Mouse (Mus musculus): ENCODE data around the gene Zfp688. TPM values are rescaled to one million over a fixed set of nuclear protein-coding genes. Genes with fewer than 3 reads are reported as not detected.
"Not testable (repeated sequence)": the region's sequence is repeated elsewhere in the genome, so short reads cannot be mapped to it uniquely, and the experiment has no call there.

The Zfp688 gene
- polyA plus RNA-seq, 1 experiment, result 19.3 TPM

DNA sequence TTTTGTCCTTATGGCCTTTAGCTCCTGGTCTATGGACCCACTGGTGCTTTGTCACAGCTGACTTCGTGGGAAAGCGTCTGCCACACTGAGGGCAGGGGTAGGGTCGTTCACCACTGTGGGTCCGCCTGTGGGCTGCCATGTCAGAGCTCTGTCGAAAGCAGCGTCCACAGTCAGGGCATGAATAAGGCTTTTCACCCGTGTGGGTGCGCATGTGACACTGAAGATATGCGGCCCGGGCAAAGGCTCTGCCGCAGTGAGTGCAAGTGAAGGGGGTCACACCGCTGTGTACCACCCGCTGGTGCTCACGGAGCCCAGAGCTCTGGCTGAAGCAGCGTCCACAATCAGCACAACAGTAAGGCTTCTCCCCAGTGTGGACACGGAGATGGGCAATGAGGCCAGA, 30.3 kb downstream of the Zfp688 start:
- H3K27ac ChIP-seq (ENCODE audit: insufficient read depth, low read length), result no peak overlapping the region
- no peak overlapping the region for H3K4me3 ChIP-seq (ENCODE audit: insufficient read depth, low read length)
- no peak for TF ChIP-seq POLR2A (IDR thresholded peaks at IDR 0.05; ENCODE audit: extremely low read depth, insufficient read depth, low read length)
- no peak for TF ChIP-seq CTCF (IDR thresholded peaks at IDR 0.05; ENCODE audit: extremely low read depth, insufficient read depth, low read length)
- H3K4me1 ChIP-seq (ENCODE audit: control insufficient read depth, insufficient read depth, low read length), result peaks cover 6% of the 10 kb centered on the region; the same call in 1 of the 2 replicates

DNA sequence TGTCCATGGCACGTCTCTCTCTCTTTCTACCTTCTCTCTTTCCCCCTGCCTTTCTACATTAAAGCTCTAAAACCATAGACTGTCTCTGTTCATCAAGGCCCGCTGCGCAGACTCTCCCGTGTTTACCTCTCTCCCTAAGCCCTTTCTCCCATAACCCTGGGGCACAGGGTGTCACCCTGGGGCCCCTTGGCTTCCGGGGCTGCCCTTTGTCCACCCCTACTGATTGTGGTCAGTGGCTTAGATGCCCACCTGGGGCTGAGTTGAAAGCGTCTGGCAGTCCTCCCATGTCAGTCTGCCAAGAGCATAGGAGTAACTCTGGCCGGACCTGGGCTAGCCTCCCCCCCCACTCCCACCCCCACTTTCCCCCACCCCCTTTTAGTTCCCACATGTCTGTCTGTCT, 31.6 kb downstream of the Zfp688 start:
- no peak overlapping the region for H3K27ac ChIP-seq (ENCODE audit: insufficient read depth, low read length)
- no peak overlapping the region for H3K4me3 ChIP-seq (ENCODE audit: insufficient read depth, low read length)
- TF ChIP-seq CTCF (IDR thresholded peaks at IDR 0.05; ENCODE audit: extremely low read depth, insufficient read depth, low read length), result no peak
- TF ChIP-seq POLR2A (IDR thresholded peaks at IDR 0.05; ENCODE audit: extremely low read depth, insufficient read depth, low read length), result no peak
- H3K4me1 ChIP-seq (ENCODE audit: control insufficient read depth, insufficient read depth, low read length), result peaks cover 6% of the 10 kb centered on the region; the same call in 1 of the 2 replicates

- not testable (repeated sequence) for H3K27ac ChIP-seq (ENCODE audit: insufficient read depth, low read length); H3K4me3 ChIP-seq (ENCODE audit: insufficient read depth, low read length); H3K4me1 ChIP-seq (ENCODE audit: control insufficient read depth, insufficient read depth, low read length)
These were observed 33.7 kb downstream of the Zfp688 start for GRCm38 (mm10) chr7:127388201-127388600.

DNA sequence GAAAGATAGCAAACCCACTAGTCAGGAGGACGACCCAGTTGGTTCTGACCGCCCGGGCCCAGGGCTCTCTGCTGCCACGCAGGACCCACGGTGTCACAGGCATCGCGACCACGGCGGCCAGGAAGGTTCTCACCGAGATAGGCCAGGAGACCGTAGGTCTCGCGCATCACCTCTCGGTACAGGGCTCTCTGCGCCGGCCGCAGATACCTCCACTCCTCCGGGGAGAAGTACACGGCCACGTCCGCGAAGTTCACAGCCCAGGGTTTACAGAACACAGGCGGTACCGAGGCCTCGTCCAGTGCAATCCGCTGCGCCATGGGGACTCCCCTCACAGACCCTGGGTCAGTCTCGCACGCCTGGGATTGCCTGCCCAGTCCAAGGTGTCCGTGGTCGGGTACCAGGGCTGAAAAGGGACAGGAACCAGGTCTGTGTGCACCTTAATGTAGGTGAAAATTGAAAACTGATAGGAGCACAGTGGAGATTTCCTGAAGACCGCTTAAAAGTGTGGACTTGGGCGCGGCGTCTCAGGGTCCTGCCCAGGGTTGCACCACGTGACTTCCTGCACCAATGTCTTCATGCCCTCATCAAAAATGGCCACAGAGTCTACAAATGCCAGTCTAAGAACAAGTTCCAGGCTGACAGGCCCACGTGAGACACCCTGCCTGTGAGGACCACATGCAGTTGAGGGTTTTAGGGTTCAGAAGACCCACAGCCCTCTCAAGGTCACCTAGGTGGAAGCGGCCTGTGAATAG, 35.1 kb downstream of the Zfp688 start, which contains the start of gene 9130019O22Rik:
9130019O22Rik (minus strand) TSS at position 526 of the 752 bp plus-strand sequence.
- H3K4me3 ChIP-seq (ENCODE audit: insufficient read depth, low read length), result peak within 1 kb of the TSS; percentile 70
- peak; percentile 74; the same call in 1 of the 2 replicates for TF ChIP-seq POLR2A (IDR thresholded peaks at IDR 0.05; ENCODE audit: extremely low read depth, insufficient read depth, low read length)
- TF ChIP-seq CTCF (IDR thresholded peaks at IDR 0.05; ENCODE audit: extremely low read depth, insufficient read depth, low read length), result no peak
- H3K4me1 ChIP-seq (ENCODE audit: control insufficient read depth, insufficient read depth, low read length), result no peaks in the 10 kb centered on the region
- H3K27ac ChIP-seq (ENCODE audit: insufficient read depth, low read length), result no peak within 1 kb of the TSS

DNA sequence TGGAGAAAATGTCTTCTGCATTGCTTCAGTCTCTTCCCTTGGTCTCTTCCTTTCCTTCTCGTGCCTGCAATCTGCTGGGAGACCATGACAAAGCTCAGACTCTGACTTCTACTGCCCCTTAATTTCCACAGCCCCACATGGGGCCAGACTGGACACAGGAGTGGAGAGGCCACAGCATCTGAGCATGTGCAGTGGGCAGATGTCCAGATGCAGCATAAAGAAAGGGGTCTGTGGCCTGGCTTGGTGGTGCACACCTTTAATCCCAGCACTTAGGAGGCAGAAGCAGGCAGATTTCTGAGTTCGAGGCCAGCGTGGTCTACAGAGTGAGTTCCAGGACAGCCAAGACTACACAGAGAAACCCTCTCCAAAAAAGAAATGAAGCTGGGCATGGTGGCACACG, 36.3 kb downstream of the Zfp688 start:
- H3K4me1 ChIP-seq (ENCODE audit: control insufficient read depth, insufficient read depth, low read length); H3K27ac ChIP-seq (ENCODE audit: insufficient read depth, low read length); H3K4me3 ChIP-seq (ENCODE audit: insufficient read depth, low read length): not testable (repeated sequence)

DNA sequence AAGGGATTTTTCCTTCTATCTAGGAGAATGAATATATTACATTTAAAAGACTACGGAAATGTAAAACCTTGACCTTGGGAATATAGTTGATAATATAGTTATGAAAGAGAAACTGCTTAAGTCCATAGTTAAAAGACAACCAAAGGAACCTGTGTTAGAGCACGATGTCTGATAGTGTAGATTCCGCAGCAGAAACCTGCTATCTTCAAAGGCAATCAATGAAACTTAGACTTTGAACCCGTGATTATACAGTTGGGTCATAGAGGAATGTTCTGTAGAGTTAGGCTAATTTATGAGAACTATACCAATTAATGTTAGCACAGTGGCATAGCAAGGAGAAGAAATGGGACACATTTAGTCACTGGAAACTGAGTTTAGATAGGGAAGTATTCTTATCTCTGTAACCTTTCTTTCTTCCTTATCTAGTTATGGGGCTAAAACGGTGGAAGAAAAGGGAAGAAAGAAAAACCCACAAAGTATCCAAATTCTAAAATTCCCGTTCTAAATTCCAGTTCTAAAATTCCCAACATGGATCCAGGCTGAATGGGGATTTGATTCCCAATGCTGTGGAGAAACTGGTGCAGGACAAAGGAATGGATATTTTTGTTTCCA, 43.5 kb downstream of the Zfp688 start:
- TF ChIP-seq POLR2A (IDR thresholded peaks at IDR 0.05; ENCODE audit: extremely low read depth, insufficient read depth, low read length), result no peak
- no peak for TF ChIP-seq CTCF (IDR thresholded peaks at IDR 0.05; ENCODE audit: extremely low read depth, insufficient read depth, low read length)
- Histone ChIP-seq H3K27ac (ENCODE audit: insufficient read depth, low read length) (no peak overlapping the region), H3K4me1 (ENCODE audit: control insufficient read depth, insufficient read depth, low read length) (no peaks in the 10 kb centered on the region; the same call in 1 of the 2 replicates), H3K4me3 (ENCODE audit: insufficient read depth, low read length) (no peak overlapping the region)

DNA sequence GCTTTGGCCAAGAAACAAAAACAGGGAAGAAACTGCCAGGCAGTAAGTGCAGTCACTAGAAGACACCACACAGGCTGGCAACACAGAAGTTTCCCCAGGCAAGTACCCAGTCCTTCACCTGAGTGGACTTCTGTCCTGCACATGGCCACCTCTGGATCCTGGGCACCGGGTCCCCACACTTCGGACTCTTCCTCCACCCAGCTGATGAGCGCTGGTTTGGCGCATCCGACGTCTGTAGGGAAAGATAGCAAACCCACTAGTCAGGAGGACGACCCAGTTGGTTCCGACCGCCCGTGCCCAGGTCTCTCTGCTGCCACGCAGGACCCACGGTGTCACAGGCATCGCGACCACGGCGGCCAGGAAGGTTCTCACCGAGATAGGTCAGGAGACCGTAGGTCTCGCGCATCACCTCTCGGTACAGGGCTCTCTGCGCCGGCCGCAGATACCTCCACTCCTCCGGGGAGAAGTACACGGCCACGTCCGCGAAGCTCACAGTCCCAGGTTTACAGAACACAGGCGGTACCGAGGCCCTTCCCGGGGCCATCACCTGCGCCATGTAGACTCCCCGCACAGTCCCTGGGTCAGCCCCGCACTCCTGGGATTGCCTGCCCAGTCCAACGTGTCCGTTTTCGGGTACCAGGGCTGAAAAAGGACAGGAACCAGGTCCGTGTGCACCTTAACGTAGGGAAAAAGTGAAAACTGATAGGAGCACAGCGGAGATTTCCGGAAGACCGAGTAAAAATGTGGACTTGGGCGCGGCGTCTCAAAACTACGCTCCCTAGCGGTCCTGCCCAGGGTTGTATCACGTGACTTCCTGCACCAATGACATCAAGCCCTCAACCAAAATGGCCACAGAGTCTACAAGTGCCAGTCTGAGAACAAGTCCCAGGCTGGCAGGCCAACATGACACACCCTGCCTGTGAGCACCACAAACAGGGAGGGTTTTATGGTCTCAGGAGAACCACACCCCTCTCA, 46.3 kb downstream of the Zfp688 start, which contains the start of gene Zfp747:
Zfp747 (minus strand) TSS at position 780 of the 975 bp plus-strand sequence.
- H3K27ac ChIP-seq (ENCODE audit: insufficient read depth, low read length); H3K4me1 ChIP-seq (ENCODE audit: control insufficient read depth, insufficient read depth, low read length): not testable (repeated sequence)
- H3K4me3 ChIP-seq (ENCODE audit: insufficient read depth, low read length), result peak within 1 kb of the TSS; percentile 63
- TF ChIP-seq CTCF (IDR thresholded peaks at IDR 0.05; ENCODE audit: extremely low read depth, insufficient read depth, low read length) (peak; percentile 58), POLR2A (IDR thresholded peaks at IDR 0.05; ENCODE audit: extremely low read depth, insufficient read depth, low read length) (peak; percentile 92)

DNA sequence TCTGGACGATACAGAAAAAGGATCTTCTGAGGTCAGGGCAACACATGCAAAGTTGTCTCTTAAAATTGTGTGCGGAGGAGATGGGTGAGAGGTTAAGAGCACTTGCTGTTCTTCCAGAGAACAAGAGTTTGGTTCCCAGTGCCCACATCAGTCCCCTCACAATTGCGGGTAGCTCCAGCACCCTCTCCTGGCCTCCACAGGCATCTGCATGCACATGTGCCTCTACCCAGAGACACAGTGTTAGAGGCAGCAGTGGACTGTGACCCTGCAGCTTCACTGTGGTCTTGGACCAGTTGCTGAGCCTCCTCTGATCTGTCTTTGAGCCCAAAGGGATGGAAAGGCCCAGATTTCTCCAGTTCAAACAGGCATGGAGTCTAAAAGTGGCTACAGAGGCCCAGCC, 50.0 kb downstream of the Zfp688 start:
- not testable (repeated sequence) for H3K27ac ChIP-seq (ENCODE audit: insufficient read depth, low read length); H3K4me1 ChIP-seq (ENCODE audit: control insufficient read depth, insufficient read depth, low read length); H3K4me3 ChIP-seq (ENCODE audit: insufficient read depth, low read length)

- Histone ChIP-seq H3K4me1 (ENCODE audit: control insufficient read depth, insufficient read depth, low read length) (no peaks in the 10 kb centered on the region; the same call in 1 of the 2 replicates), H3K27ac (ENCODE audit: insufficient read depth, low read length) (no peak overlapping the region), H3K4me3 (ENCODE audit: insufficient read depth, low read length) (no peak overlapping the region)
- TF ChIP-seq CTCF (IDR thresholded peaks at IDR 0.05; ENCODE audit: extremely low read depth, insufficient read depth, low read length) (no peak), POLR2A (IDR thresholded peaks at IDR 0.05; ENCODE audit: extremely low read depth, insufficient read depth, low read length) (no peak)
These were observed 50.7 kb downstream of the Zfp688 start for GRCm38 (mm10) chr7:127371213-127371612.

Other genes with a start within 250 kb of the Zfp688 start
- gene Cd2bp2, start 226.0 kb downstream of the Zfp688 start, polyA plus RNA-seq (2012; rRNA removed), result 85.0 and 99.3 TPM in 2 replicates
- gene Tbc1d10b, start 213.6 kb downstream of the Zfp688 start, polyA plus RNA-seq (2012; rRNA removed), result 70.4 and 76.0 TPM in 2 replicates
- gene Mylpf, start 213.2 kb downstream of the Zfp688 start, polyA plus RNA-seq (2012; rRNA removed), result 2.0 and 2.2 TPM in 2 replicates
- gene Zfp553, start 189.0 kb downstream of the Zfp688 start, polyA plus RNA-seq (2012; rRNA removed), result 13.5 and 15.5 TPM in 2 replicates
- gene Sept1, start 188.9 kb downstream of the Zfp688 start, polyA plus RNA-seq (2012; rRNA removed), result 9.2 and 10.4 TPM in 2 replicates
- gene Zfp771, start 177.8 kb downstream of the Zfp688 start, polyA plus RNA-seq (2012; rRNA removed), result 109 and 110 TPM in 2 replicates
- gene Dctpp1, start 161.4 kb downstream of the Zfp688 start, polyA plus RNA-seq (2012; rRNA removed), result 33.0 and 37.4 TPM in 2 replicates
- gene Sephs2, start 148.0 kb downstream of the Zfp688 start, polyA plus RNA-seq (2012; rRNA removed), result 26.2 and 27.5 TPM in 2 replicates
- gene Itgal, start 125.8 kb downstream of the Zfp688 start, polyA plus RNA-seq (2012; rRNA removed), result 1.1 and 1.3 TPM in 2 replicates
- 14.2 and 14.6 TPM in 2 replicates for gene Zfp768, start 76.5 kb downstream of the Zfp688 start, polyA plus RNA-seq (2012; rRNA removed)
- 5.2 and 5.5 TPM in 2 replicates for gene Zfp747, start 46.0 kb downstream of the Zfp688 start, polyA plus RNA-seq (2012; rRNA removed)
- 2.7 TPM in 2 replicates for gene 9130019O22Rik, start 34.9 kb downstream of the Zfp688 start, polyA plus RNA-seq (2012; rRNA removed)
- 5.4 and 8.3 TPM in 2 replicates for gene E430018J23Rik, start 28.4 kb downstream of the Zfp688 start, polyA plus RNA-seq (2012; rRNA removed)
- gene Zfp764, start 15.2 kb downstream of the Zfp688 start, polyA plus RNA-seq (2012; rRNA removed), result 3.4 and 3.9 TPM in 2 replicates
- gene Zfp689, start 27.1 kb upstream of the Zfp688 start, polyA plus RNA-seq (2012; rRNA removed), result 5.3 and 5.8 TPM in 2 replicates
- 44.0 and 44.8 TPM in 2 replicates for gene Prr14, start 37.5 kb upstream of the Zfp688 start, polyA plus RNA-seq (2012; rRNA removed)
- 26.6 and 27.1 TPM in 2 replicates for gene Fbrs, start 57.1 kb upstream of the Zfp688 start, polyA plus RNA-seq (2012; rRNA removed)
- 24.7 and 26.4 TPM in 2 replicates for gene Srcap, start 89.9 kb upstream of the Zfp688 start, polyA plus RNA-seq (2012; rRNA removed)
- gene Gm42715, start 97.5 kb upstream of the Zfp688 start, polyA plus RNA-seq (2012; rRNA removed), result 11.3 and 13.3 TPM in 2 replicates
- gene Tmem265, start 139.3 kb upstream of the Zfp688 start, polyA plus RNA-seq (2012; rRNA removed), result not detected in 2 replicates
- 143 and 150 TPM in 2 replicates for gene Phkg2, start 151.3 kb upstream of the Zfp688 start, polyA plus RNA-seq (2012; rRNA removed)
- 22.0 and 22.3 TPM in 2 replicates for gene Ccdc189, start 166.5 kb upstream of the Zfp688 start, polyA plus RNA-seq (2012; rRNA removed)
- 48.0 and 51.1 TPM in 2 replicates for gene Rnf40, start 166.7 kb upstream of the Zfp688 start, polyA plus RNA-seq (2012; rRNA removed)
- 16.9 and 19.5 TPM in 2 replicates for gene Zfp629, start 193.7 kb upstream of the Zfp688 start, polyA plus RNA-seq (2012; rRNA removed)

Measured in cortical plate, adult 2 months (tissue).